Mouse (Mus musculus): ENCODE measurements at regions not wholly inside any gene's neighbourhood (a gene's known extent, or its start where the extent isn't known, plus 50 kb on each side); places are given as distances from the start of the nearest gene placed in this dataset.
A peak's percentile ranks its signal among the peaks of the same experiment; 100 is the strongest.

DNA sequence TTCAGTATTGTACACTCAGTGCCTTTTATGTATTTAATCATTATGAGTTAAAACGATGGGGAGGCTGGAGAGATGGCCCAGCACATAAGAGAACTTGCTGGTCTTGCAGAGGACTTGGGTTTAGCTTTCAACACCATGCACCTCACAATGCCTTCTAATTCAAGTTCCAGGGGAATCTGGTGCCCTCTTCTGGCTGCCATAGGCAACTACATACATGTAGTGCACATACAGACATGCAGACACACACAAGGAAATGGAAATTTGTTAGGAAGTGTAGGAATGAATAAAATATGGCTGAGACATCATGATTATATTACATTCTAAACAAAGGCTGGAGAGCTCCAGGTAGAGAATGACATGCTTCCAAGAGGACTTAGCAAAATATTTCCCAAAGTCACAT lies 251.4 kb downstream of the Hivep2 start:
- no peak for DNase-seq (ENCODE audit: low read depth)

DNA sequence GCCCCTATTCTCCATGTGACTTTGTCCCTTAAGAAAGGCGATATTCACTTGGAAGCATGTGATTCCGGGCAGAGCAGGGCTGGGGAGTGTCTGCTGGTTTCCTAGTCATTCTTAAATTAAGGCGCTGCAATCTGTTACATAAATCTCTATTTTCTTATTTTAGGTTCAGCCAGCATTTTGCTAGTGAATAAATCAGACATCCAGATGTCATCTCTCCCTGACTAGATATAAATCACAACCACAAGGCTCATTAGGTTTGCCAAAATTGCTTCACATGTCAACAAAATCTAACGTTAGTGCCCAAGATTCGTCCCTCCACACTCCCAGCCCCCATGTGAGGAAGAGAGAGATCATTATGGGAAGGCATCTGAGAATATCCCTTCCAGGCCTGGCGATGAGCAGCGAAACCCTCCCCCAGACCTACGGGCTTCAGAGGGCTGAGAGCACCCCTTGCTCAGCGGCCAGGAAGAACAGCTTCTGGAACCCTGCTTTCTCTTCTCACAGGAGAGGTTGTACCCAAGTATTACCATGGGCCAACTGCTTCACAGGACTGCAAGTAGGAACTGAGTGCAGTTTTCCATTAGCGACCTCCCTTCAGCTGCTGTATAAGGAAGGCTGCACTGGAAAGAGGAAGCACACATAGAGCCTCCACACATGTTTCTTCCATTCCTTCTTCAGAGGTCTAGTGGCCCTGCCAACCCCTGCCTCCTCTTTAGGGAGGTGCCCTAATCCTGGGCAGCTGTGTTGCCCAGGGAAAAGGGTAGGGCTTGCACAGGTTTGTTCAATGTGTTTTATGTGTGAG lies 250.5 kb downstream of the Hivep2 start:
- DNase-seq (ENCODE audit: low read depth), result peak; percentile 13

DNA sequence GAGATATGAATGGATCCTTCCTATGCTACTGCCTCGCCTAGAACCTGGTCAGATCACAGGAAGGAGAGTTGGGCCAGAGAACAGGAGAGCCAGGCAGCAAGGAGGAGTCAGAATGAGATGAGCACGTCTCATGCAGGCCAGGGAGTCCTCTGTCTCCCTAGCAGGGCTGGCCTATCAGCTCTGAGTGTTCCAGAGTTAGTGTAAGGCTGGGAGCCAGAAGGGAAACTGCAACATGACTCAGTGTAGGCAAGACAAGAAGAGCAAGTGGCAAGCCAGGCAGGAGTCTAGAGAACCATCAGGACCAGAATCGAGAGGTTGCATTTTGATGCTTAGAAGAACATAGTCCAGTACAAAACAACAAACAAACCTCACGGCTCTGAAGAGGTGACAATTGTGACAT lies 249.6 kb downstream of the Hivep2 start:
- peak; percentile 35 for DNase-seq (ENCODE audit: low read depth)

DNA sequence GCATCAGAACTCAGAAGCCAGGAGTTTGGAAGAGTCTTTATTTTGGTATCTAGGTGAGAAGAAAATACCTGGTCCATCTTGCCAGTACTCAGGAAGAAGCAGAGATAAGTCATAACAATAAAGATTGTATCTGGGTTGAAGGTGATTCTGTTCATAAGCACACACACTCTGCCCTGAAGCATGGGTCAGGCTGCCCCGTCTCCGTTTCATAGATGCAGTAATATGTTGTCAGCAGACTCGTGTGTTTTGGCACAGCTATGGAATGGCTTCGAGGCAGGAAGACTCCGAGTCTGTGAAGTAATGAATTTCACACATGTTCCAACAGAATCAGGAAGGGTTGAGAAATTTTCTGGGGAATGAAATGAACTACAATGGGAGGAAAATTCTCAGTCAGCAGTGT lies 247.7 kb downstream of the Hivep2 start:
- no peak for DNase-seq (ENCODE audit: low read depth)

DNA sequence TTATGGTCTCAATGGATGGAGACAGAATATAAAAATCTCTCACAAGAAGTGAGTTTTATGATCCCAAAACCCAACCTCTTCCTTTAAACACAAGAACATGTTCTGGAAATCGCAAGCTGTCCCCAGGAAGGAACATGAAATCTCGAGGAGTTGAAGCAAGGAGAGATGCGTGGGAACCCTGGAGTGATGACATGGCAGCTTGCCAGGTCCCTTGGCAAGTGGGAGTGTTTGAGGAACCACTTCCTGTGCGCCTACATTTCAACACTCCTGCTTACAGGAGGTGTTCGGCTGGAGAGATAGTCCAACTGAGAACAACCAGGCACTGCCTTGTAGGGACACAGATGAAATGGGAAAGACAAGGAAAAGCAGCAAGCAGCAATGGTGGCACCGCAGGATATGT lies 246.1 kb downstream of the Hivep2 start:
- DNase-seq (ENCODE audit: low read depth), result no peak

DNA sequence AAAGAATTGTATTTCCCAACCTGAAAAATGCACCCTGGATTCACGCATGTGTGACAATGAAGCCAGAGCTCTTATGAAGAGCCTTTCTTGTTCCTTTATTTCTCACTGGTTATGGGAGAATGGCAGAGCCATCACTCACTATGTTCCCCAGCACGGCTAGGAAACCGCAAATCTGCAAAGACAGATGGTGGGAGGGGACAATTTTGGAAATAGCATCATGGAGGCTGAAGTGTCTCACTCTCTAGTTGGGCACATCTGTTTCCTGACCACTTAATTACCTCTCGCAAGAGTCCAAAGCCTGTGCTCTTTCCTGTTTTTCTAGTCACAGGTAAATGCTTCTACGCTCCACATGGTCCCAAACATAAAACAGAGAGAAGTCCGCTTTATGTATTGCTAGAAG lies 245.6 kb downstream of the Hivep2 start:
- DNase-seq (ENCODE audit: low read depth), result no peak

DNA sequence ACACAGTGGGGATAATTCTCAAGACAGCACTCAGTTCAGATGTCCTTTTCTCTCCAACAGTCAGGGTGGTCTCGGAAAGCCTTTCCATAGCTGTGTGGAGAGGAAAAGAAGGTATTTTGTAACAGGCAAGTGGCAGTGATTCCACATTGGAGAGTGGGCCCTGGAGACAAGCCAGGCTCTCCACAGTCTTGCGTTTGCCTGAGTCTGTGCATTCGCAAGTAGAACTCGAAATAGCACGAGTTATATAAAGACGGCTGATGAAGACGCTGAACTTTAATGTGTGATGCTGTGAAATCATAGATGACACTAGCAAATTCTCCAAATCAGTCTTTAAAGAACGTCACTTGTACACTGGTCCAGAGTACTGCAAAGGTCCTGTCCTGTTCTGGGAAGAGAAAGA lies 244.6 kb downstream of the Hivep2 start:
- DNase-seq (ENCODE audit: low read depth), result no peak

DNA sequence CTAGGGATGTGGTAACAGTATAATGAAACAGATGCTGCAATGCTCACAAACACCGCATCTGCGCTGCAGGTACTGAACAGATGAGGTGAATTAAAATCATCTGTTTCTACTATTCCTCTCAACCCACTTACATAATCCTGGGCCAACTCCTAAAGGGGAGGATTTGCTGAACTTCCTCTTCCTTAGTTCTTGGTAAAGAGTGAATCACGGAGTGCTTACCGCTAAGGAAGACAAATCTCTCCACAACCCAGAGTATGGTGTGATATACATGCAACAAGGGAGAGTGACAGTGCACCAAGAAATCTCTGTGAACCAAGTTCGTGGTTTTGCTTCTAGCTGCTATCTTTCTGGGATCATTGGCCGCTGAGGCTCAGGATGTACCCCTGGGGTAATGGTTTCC lies 244.2 kb downstream of the Hivep2 start:
- DNase-seq (ENCODE audit: low read depth), result no peak

DNA sequence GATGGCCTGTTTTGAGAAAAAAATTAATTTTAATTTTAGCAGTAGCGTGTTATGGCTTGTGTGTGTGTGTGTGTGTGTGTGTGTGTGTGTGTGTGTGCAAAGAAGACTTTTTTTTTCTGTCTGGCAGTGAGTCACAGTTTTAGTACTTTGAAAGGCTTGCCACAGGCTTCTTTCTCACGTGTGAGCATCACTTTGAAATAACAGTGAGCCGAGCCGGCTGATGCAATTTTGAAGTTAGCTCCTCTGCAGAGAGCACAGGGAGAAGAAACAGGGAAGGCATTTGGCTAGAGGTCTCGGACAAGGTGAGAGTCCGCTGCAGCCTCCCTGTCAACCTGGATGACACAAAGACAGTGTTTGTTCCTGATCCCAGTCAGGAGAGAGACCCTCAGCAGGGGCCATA lies 242.3 kb downstream of the Hivep2 start:
- DNase-seq (ENCODE audit: low read depth), result peak; percentile 31

DNA sequence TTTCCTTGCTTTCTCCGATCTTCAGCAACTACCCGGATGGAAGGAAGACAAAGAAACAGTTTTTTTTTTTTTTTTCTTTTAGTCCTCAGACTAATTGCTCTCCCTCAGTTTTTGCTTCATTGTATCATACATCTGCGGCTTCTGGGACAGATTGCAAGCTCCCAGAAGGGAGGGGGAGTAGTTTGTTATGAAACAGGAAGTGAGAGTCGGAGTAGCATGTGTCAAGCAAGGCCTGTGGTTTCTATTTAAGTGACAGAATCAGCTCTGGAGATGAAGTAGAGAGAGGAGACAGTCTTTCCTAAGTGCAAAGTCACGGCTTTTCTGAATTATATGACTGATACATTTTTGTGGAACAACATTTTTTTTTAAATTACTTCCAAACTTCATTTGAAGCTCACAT lies 241.7 kb downstream of the Hivep2 start:
- DNase-seq (ENCODE audit: low read depth), result peak; percentile 25

DNA sequence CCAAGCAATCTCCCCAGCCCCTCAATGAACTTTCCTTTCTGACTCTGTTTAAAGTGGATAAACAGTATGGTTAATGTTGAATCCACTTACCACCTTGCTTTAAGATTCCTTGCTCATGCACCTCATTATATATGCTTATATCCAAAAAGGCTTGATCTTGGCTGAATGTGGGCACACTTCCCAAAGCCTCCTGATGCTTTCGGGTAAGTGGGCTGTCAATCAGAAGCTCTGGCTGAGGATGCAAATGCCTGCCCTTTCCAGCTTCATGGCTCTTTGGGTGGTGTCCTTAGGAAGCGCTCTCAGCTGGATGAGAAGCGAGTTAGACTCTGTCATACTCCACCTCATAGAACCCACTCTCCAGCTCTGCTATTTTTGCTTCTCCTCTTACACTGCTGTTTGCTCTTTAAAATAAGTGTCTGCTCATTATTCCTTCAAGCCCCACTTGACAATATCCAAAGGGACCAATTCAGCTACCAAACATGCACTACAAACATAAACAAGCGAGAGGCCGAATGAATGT lies 241.2 kb downstream of the Hivep2 start:
- no peak for DNase-seq (ENCODE audit: low read depth)

Data from NIH3T3 (cell line).